Mouse (Mus musculus): Measurements from ENCODE around the gene Olfr237-ps1. TPM values are rescaled to one million over a fixed set of nuclear protein-coding genes. Genes with fewer than 3 reads are reported as not detected.
"Not testable (repeated sequence)": the region's sequence is repeated elsewhere in the genome, so short reads cannot be mapped to it uniquely, and the experiment has no call there.

Olfr237-ps1 gene
- not detected for polyA plus RNA-seq (2017; shearing (Covaris generic))

DNA sequence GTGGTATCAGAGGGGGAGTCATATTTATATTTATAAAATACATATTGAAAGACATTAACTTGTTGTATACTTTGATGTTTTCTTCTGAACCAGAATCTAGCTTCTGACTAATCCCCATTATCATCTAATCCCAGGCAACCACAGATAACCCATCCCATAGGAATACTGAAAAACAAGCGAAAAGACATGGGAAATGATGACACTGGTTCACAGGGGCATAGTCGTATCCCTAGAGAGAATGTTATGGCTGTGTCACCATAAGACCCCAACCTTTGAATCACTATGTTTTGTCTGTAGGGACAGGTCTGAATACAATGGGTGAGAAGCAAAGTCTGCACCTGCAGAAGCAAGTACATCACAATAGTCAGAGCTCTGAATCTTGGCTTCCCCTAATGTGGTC, at the start of gene Olfr237-ps1:
Gene Olfr237-ps1, plus strand, starts transcription at position 301 of the 400 bp plus-strand sequence.
- not testable (repeated sequence) for ATAC-seq

DNA sequence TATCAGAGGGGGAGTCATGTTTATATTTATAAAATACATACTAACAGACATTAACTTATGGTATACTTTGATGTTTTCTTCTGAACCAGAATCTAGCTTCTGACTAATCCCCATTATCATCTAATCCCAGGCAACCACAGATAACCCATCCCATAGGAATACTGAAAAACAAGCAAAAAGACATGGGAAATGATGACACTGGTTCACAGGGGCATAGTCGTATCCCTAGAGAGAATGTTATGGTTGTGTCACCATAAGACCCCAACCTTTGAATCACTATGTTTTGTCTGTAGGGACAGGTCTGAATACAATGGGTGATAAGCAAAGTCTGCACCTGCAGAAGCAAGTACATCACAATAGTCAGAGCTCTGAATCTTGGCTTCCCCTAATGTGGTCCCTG, 40.3 kb upstream of the Olfr237-ps1 start, which contains the start of gene Olfr441:
Gene Olfr441, plus strand, starts transcription at position 301 of the 400 bp plus-strand sequence.
- not testable (repeated sequence) for ATAC-seq

DNA sequence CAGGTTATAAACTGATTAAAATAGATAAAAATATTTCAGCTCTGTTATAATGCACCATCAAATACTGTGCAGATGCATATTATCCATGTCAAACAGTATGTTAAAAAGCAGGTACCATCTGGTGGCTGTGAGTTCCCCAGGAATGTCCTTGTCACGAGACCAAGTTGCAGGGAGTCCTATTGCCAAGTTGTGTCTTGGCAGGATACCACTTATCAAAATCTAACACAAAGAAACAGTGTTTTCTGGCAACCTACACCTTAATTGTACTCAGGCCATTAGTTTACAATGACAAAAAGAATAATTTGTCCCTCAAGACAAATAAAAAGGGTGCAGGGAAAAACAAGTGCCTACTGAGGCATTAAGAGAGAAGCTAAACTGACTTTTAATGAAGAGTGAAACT, 13.1 kb downstream of the Olfr237-ps1 start:
- no peak for ATAC-seq

DNA sequence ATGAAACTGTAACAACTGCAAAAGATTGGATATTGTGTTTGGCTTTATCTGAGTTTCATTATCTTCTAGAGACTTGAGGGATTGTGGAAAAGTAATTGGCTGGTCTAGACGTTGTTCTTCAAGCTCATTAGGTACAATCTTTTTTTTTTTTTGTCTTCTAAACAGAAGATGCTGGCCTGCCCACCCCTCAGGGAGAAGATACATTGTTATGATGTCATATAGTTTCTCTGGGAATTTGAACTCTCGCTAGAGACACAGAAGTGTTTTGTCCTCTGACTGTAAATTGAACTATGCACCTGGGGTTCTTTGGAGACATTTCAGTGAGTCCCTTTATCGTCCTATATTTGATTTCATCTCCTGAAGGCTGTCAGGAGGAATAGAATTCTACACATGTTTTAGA, 16.6 kb downstream of the Olfr237-ps1 start, which contains the start of gene Olfr437:
Gene Olfr437, plus strand, starts transcription at position 301 of the 400 bp plus-strand sequence.
- no peak for ATAC-seq

DNA sequence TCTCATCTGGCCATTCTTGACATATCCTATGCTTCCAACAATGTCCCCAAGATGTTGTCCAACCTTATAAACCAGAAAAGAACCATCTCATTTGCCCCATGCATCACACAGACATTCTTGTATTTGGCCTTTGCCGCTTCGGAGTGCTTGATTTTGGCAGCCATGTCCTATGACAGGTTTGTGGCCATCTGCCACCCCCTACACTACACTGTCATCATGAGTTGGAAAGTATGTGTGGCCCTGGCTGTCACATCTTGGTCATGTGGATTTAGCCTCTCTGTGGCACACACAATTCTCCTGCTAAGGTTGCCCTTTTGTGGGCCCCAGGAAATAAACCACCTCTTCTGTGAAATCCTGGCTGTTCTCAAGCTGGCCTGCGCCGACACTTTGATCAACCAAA, 20.9 kb downstream of the Olfr237-ps1 start:
- ATAC-seq: no peak

DNA sequence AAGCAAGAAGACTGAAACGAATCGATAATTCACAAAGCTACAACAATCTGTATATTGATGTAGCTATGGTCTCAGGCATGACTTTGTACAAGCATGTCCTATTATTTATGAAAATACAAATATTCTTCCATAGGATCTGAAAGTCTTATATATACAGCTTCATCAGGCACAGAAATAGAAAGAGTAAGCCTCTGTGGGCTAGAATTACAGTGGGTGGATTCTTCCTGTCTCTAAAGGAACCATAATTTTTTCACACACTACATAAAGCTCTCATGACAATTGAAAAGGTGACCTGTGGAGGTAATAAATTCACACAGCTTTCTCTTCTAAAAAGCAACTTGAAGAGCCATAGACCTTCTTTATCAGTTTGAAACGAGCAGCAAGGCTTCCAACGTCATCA, 25.5 kb downstream of the Olfr237-ps1 start, which contains the start of gene Olfr13:
Gene Olfr13, plus strand, starts transcription at position 301 of the 400 bp plus-strand sequence.
- no peak for ATAC-seq

DNA sequence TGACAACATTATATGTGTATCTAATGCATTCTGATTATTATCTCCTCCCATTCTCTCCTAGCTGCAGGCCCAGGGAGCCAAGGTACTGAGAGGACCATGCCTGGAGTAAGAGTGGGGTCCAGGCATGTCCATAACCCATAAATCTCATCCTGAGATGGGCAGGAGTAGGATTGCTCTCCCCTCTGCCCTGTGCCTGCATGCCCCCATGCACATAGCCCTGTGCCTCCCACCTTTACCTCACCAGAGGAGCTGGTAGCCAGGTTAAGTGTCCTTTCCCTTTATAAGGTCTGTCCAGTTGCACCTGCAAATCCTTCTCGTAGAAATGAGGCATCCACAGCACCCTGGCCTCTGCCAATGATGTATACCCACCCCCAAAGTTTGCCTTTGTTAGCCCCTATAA, 31.8 kb downstream of the Olfr237-ps1 start:
- ATAC-seq: no peak

DNA sequence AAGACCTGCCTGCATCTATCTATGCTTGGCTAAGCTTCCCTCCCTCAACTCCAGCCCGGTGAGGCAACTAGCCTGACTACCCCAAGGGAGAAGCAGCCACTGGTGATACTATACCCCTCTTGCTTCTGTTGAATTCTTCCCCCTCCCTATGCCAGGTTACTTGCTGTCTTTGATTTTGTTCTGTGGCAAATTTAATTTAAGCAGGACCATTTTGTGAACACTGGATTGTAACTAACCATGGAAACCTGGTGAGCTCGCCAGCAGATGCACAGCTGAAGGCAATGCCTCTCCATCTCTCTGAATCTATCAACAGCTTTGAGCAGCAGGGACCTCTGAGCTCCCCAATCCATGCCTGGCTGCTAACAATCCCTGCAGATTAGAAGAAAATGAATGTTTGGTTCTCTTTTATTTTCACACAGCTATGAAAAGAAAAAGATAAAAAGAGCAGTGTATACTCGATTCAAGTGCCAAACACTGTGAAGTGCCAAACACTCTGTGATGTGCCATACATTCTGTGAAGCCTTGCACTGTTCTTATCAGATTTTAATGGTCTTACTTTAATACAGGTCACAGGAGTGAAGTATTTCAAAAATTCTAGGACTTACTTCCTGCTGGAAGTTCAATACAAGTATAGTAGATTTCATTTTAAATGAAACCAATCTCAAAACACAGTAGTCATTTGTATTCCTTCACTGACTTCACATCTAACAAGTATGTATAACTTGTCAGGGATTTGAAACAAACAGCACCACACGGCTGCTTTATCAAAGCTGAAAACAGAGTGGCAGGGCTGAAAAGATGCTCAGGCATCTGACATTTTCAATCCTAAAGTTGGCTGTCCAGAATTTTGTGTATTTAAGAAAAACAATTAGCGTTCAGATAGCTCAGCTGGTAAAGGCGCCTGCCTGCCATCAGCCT, 32.5 kb downstream of the Olfr237-ps1 start:
- no peak for ATAC-seq

DNA sequence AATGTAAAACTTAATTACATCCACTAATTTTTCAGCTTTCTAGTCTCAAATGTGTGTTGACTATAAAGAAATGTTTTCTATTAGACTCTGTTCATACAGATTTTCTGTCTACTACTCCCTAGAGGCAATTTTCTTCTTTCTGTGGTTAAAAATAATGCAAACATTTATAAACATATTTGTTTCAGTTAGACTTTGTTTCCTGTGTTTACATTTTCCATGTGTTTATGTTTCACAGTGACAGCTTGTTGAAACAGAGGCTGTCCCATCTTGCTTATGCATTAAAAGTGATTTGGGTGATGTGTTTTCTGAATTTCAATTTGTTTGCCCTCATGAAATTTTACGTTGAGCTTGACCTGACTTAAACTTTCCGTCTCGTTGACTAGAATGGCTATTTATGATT, 44.6 kb downstream of the Olfr237-ps1 start:
- no peak for ATAC-seq

DNA sequence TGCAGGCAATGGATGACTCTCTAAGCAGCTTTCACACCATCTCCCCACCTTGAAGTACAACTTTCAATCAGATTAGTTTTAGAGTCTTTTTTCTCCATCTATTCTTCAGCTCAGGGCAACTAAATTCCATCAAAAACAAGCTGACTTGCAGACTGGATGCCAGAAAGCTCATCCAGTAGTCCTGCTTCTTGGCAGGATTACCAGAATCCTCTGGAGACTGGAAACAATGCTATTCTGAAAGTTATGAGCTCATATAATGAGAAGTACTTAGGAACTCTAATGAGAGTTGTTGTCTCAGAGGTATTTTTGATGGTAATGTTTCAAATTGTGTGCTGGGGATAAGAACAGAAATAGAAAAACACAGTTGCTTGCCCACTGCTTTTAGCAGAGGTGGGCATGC, 50.4 kb downstream of the Olfr237-ps1 start, which contains the start of gene Olfr435:
Gene Olfr435, plus strand, starts transcription at position 366 of the 400 bp plus-strand sequence.
- ATAC-seq: no peak

DNA sequence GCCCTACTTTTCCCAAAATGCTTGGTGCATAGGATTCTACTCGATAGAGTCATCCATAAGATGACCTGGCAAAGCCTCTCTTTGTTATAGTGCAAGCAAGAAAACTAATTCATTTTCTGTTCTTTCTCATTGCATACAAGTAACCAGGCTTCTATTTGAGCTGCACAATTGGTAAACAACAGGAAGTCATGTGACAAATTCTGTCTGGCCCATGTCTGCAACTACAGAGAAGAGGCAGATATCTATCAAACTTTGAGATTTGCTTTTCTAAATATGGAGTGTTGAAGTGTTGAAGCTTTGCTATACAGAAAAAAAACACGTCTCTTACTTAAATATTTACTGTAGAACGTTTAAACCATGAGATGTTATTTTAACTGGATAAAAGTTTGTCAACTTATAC, 51.7 kb downstream of the Olfr237-ps1 start:
- ATAC-seq: peak; percentile 96

DNA sequence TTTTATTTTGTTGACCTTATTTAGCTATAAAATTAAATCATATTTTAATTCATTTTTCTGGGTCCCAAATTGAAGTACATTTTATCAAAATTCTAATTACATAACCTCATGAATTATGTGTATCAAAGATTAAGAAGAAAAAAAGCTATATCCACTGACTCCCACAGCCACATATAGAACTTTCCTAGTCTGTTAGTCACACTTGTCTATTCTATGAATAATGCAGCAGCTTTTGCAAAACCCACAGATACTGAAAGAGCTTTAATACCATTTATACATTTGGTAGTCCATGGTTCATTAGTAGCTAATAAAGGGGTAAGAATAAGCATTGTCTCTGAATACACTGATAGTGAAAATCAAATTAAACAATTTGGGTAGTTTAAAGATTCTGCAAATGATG, 56.4 kb downstream of the Olfr237-ps1 start:
- no peak for ATAC-seq

DNA sequence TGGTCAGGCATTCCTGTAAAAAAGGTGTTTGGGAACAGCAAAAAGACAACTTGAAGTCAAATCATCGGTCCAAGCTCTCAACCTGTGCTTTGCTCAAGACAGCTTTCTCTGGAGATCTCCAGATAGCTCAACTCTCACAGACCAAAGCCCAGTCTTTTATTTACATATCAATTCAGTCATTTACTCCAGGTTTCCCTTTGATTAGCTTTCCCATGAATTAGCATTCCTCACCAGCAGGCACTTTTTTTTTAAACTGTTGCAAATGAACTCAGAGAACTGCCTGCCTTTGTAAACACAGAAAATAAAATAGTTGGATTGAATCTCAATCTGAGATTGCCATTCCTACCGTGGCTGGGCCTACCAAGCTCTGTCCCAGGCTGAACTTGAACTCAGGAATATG, 59.0 kb downstream of the Olfr237-ps1 start:
- no peak for ATAC-seq

Other genes starting within 250 kb of the Olfr237-ps1 start
- gene Olfr447, start 237.7 kb upstream of the Olfr237-ps1 start, polyA plus RNA-seq (2017; shearing (Covaris generic)): not detected
- gene Olfr446, start 225.2 kb upstream of the Olfr237-ps1 start, polyA plus RNA-seq (2017; shearing (Covaris generic)): not detected
- gene Olfr444, start 197.5 kb upstream of the Olfr237-ps1 start, polyA plus RNA-seq (2017; shearing (Covaris generic)): not detected
- not detected for gene Olfr441, start 40.2 kb upstream of the Olfr237-ps1 start, polyA plus RNA-seq (2017; shearing (Covaris generic))
- not detected for gene Olfr437, start 16.7 kb downstream of the Olfr237-ps1 start, polyA plus RNA-seq (2017; shearing (Covaris generic))
- gene Olfr13, start 25.6 kb downstream of the Olfr237-ps1 start, polyA plus RNA-seq (2017; shearing (Covaris generic)): not detected
- gene Olfr435, start 50.6 kb downstream of the Olfr237-ps1 start, polyA plus RNA-seq (2017; shearing (Covaris generic)): not detected
- not detected for gene Olfr434, start 66.5 kb downstream of the Olfr237-ps1 start, polyA plus RNA-seq (2017; shearing (Covaris generic))
- not detected for gene Olfr47, start 85.0 kb downstream of the Olfr237-ps1 start, polyA plus RNA-seq (2017; shearing (Covaris generic))
- gene Arhgef5, start 119.0 kb downstream of the Olfr237-ps1 start, polyA plus RNA-seq (2017; shearing (Covaris generic)): 1 to 10 TPM; 4.7 to 6.5 TPM
- gene Nobox, start 163.0 kb downstream of the Olfr237-ps1 start, polyA plus RNA-seq (2017; shearing (Covaris generic)): not detected

Measured in CD4-positive, CD25-positive, alpha-beta regulatory T cell, adult 4 months (primary cell).